Mouse (Mus musculus): ENCODE results near the gene Lrch4. TPM values are rescaled to one million over a fixed set of nuclear protein-coding genes. Genes with fewer than 3 reads are reported as not detected.

Gene Lrch4
- polyA plus RNA-seq, 1 experiment from 2014 or later, result 42.6 TPM

- DNase-seq (ENCODE audit: low spot score) (peak; percentile 100), ATAC-seq (replicated peaks; ENCODE audit: low FRiP score, low read depth) (peak; percentile 93)
- no peaks in the 10 kb centered on the region for H3K36me3 ChIP-seq (ENCODE audit: insufficient read depth, low read length)
- peak within 1 kb of the TSS; percentile 97 for H3K4me2 ChIP-seq (ENCODE audit: low read length)
- H3K9me3 ChIP-seq (replicated peaks; ENCODE audit: low read length), result no peaks in the 10 kb centered on the region
- H3K4me1 ChIP-seq (replicated peaks; ENCODE audit: insufficient read depth, low read length), result peaks cover 10% of the 10 kb centered on the region
- H3K9ac ChIP-seq (ENCODE audit: low read depth, low read length), result peak within 1 kb of the TSS; percentile 78
- no peaks in the 10 kb centered on the region for H3K27me3 ChIP-seq (ENCODE audit: insufficient read depth, low read length)
- WGBS, result under 1% methylated on average over 41 of the region's 41 CpGs
- TF ChIP-seq CTCF (IDR thresholded peaks at IDR 0.05; ENCODE audit: low read depth), result no peak; the same call in 1 of the 2 replicates
- peak within 1 kb of the TSS; percentile 72 for H3K4me3 ChIP-seq (replicated peaks; ENCODE audit: low read depth, low read length)
- H3K27ac ChIP-seq, result peak within 1 kb of the TSS; percentile 83
Observed at GRCm38 (mm10) chr5:137600619-137601364, 28.1 kb upstream of the Lrch4 start, which contains the start of gene Mospd3. Gene Mospd3 (minus strand): TSS chr5:137601058.

GRCm38 (mm10) chr5:137601365-137601729 lies 27.6 kb upstream of the Lrch4 start:
- peak overlapping the region; percentile 72 for H3K4me3 ChIP-seq (replicated peaks; ENCODE audit: low read depth, low read length)
- no peak for TF ChIP-seq CTCF (IDR thresholded peaks at IDR 0.05; ENCODE audit: low read depth)
- ATAC-seq (replicated peaks; ENCODE audit: low FRiP score, low read depth), result no peak
- peaks cover 10% of the 10 kb centered on the region for H3K4me1 ChIP-seq (replicated peaks; ENCODE audit: insufficient read depth, low read length)
- peak overlapping the region; percentile 65 for H3K4me2 ChIP-seq (ENCODE audit: low read length)
- no peaks in the 10 kb centered on the region for H3K27me3 ChIP-seq (ENCODE audit: insufficient read depth, low read length)
- no peaks in the 10 kb centered on the region for H3K36me3 ChIP-seq (ENCODE audit: insufficient read depth, low read length)
- H3K9ac ChIP-seq (ENCODE audit: low read depth, low read length), result peak overlapping the region; percentile 57
- H3K27ac ChIP-seq, result peak overlapping the region; percentile 83; the same call in 1 of the 2 replicates
- under 1% methylated on average over 22 of the region's 22 CpGs for WGBS
- no peaks in the 10 kb centered on the region for H3K9me3 ChIP-seq (replicated peaks; ENCODE audit: low read length)
- DNase-seq (ENCODE audit: low spot score), result no peak

GRCm38 (mm10) chr5:137607860-137608653 lies 20.9 kb upstream of the Lrch4 start:
- ATAC-seq (replicated peaks; ENCODE audit: low FRiP score, low read depth) (no peak), DNase-seq (ENCODE audit: low spot score) (no peak)
- Histone ChIP-seq H3K9me3 (replicated peaks; ENCODE audit: low read length) (no peaks in the 10 kb centered on the region), H3K27me3 (ENCODE audit: insufficient read depth, low read length) (no peaks in the 10 kb centered on the region), H3K4me3 (replicated peaks; ENCODE audit: low read depth, low read length) (0 out of 2 replicates have a peak overlapping the region, but pooled peaks have one; percentile 7), H3K36me3 (ENCODE audit: insufficient read depth, low read length) (no peaks in the 10 kb centered on the region), H3K4me2 (ENCODE audit: low read length) (peak overlapping the region; percentile 46), H3K9ac (ENCODE audit: low read depth, low read length) (0 out of 2 replicates have a peak overlapping the region, but pooled peaks have one; percentile 40), H3K4me1 (replicated peaks; ENCODE audit: insufficient read depth, low read length) (peaks cover 21% of the 10 kb centered on the region), H3K27ac (no peak overlapping the region)
- TF ChIP-seq CTCF (IDR thresholded peaks at IDR 0.05; ENCODE audit: low read depth), result no peak
- 22% methylated on average over 26 of the region's 26 CpGs for WGBS

GRCm38 (mm10) chr5:137608654-137609190 lies 20.2 kb upstream of the Lrch4 start:
- 0 out of 2 replicates have a peak overlapping the region, but pooled peaks have one; percentile 7 for H3K4me3 ChIP-seq (replicated peaks; ENCODE audit: low read depth, low read length)
- 18% methylated on average over 23 of the region's 23 CpGs for WGBS
- peaks cover 22% of the 10 kb centered on the region for H3K4me1 ChIP-seq (replicated peaks; ENCODE audit: insufficient read depth, low read length)
- H3K27ac ChIP-seq, result no peak overlapping the region
- H3K4me2 ChIP-seq (ENCODE audit: low read length), result peak overlapping the region; percentile 46
- peak; percentile 17; the same call in 1 of the 2 replicates for TF ChIP-seq CTCF (IDR thresholded peaks at IDR 0.05; ENCODE audit: low read depth)
- H3K27me3 ChIP-seq (ENCODE audit: insufficient read depth, low read length), result no peaks in the 10 kb centered on the region
- H3K9me3 ChIP-seq (replicated peaks; ENCODE audit: low read length), result no peaks in the 10 kb centered on the region
- ATAC-seq (replicated peaks; ENCODE audit: low FRiP score, low read depth) (no peak), DNase-seq (ENCODE audit: low spot score) (no peak)
- H3K36me3 ChIP-seq (ENCODE audit: insufficient read depth, low read length), result no peaks in the 10 kb centered on the region
- 0 out of 2 replicates have a peak overlapping the region, but pooled peaks have one; percentile 40 for H3K9ac ChIP-seq (ENCODE audit: low read depth, low read length)

- TF ChIP-seq CTCF (IDR thresholded peaks at IDR 0.05; ENCODE audit: low read depth), result no peak
- no peaks in the 10 kb centered on the region for H3K9me3 ChIP-seq (replicated peaks; ENCODE audit: low read length)
- 62% methylated on average over 3 of the region's 3 CpGs for WGBS
- ATAC-seq (replicated peaks; ENCODE audit: low FRiP score, low read depth) (no peak), DNase-seq (ENCODE audit: low spot score) (no peak)
- no peaks in the 10 kb centered on the region for H3K27me3 ChIP-seq (ENCODE audit: insufficient read depth, low read length)
- H3K4me1 ChIP-seq (replicated peaks; ENCODE audit: insufficient read depth, low read length), result peaks cover 23% of the 10 kb centered on the region
- H3K27ac ChIP-seq, result no peak overlapping the region
- H3K4me2 ChIP-seq (ENCODE audit: low read length), result peak overlapping the region; percentile 46; the same call in 1 of the 2 replicates
- H3K36me3 ChIP-seq (ENCODE audit: insufficient read depth, low read length), result no peaks in the 10 kb centered on the region
- H3K4me3 ChIP-seq (replicated peaks; ENCODE audit: low read depth, low read length), result no peak overlapping the region
- H3K9ac ChIP-seq (ENCODE audit: low read depth, low read length), result no peak overlapping the region
Observed at GRCm38 (mm10) chr5:137609292-137609691, 19.6 kb upstream of the Lrch4 start.

GRCm38 (mm10) chr5:137610056-137610455 lies 18.9 kb upstream of the Lrch4 start:
- H3K27ac ChIP-seq, result peak overlapping the region; percentile 94; the same call in 1 of the 2 replicates
- peak overlapping the region; percentile 54 for H3K4me2 ChIP-seq (ENCODE audit: low read length)
- peaks cover 23% of the 10 kb centered on the region for H3K4me1 ChIP-seq (replicated peaks; ENCODE audit: insufficient read depth, low read length)
- DNase-seq (ENCODE audit: low spot score) (no peak), ATAC-seq (replicated peaks; ENCODE audit: low FRiP score, low read depth) (no peak)
- WGBS, result 54% methylated on average over 4 of the region's 4 CpGs
- H3K9me3 ChIP-seq (replicated peaks; ENCODE audit: low read length), result no peaks in the 10 kb centered on the region
- no peaks in the 10 kb centered on the region for H3K36me3 ChIP-seq (ENCODE audit: insufficient read depth, low read length)
- H3K4me3 ChIP-seq (replicated peaks; ENCODE audit: low read depth, low read length), result peak overlapping the region; percentile 30
- TF ChIP-seq CTCF (IDR thresholded peaks at IDR 0.05; ENCODE audit: low read depth), result no peak
- no peaks in the 10 kb centered on the region for H3K27me3 ChIP-seq (ENCODE audit: insufficient read depth, low read length)
- peak overlapping the region; percentile 56; the same call in 1 of the 2 replicates for H3K9ac ChIP-seq (ENCODE audit: low read depth, low read length)
